Mouse (Mus musculus) limb, embryonic 15.5 days (tissue): ENCODE data around the gene St3gal6. TPM values are rescaled to one million over a fixed set of nuclear protein-coding genes. Genes with fewer than 3 reads are reported as not detected.

Source experiments
- ATAC-seq: fragments of 200-750 bp; cut with Nextera tagmentation; 2 replicates; pipeline ENCODE4 v1.8.0; 2017; ENCODE audit warnings: low read depth, moderate TSS enrichment; ENCODE audit not compliant: insufficient number of reproducible peaks, low FRiP score, low TSS enrichment
- H3K27ac ChIP-seq: fragments of 300-500 bp; sonication (generic); 2 replicates; pipeline ENCODE4 v1.5.1; 2015; ENCODE audit warnings: moderate library complexity, mild to moderate bottlenecking, inconsistent platforms
- H3K27me3 ChIP-seq: fragments of 300-500 bp; sonication (generic); 2 replicates; pipeline ENCODE4 v1.6.1; 2015; ENCODE audit warnings: inconsistent platforms
- H3K36me3 ChIP-seq: fragments of 300-500 bp; sonication (generic); 2 replicates; pipeline ENCODE4 v1.6.1; 2015; ENCODE audit warnings: inconsistent platforms
- H3K4me1 ChIP-seq: fragments of 300-500 bp; sonication (generic); 2 replicates; pipeline ENCODE4 v1.6.1; 2015; ENCODE audit warnings: inconsistent platforms
- H3K4me2 ChIP-seq: fragments of 300-500 bp; sonication (generic); 2 replicates; pipeline ENCODE4 v1.6.1; 2015; ENCODE audit warnings: mild to moderate bottlenecking, inconsistent platforms
- H3K4me3 ChIP-seq: fragments of 300-500 bp; sonication (generic); 2 replicates; pipeline ENCODE4 v1.5.1; 2015; ENCODE audit warnings: mild to moderate bottlenecking, inconsistent platforms
- H3K9ac ChIP-seq: fragments of 300-500 bp; sonication (generic); 2 replicates; pipeline ENCODE4 v1.6.1; 2015; ENCODE audit warnings: inconsistent platforms
- H3K9me3 ChIP-seq: fragments of 300-500 bp; sonication (generic); 2 replicates; pipeline ENCODE4 v1.6.1; 2016; ENCODE audit warnings: inconsistent platforms
- WGBS: fragments of 180-500 bp; shearing (Covaris S2); methylation state at CpG from one replicate; pipeline ENCODE4 v1.1.7; 2015; 5-methylcytosine and 5-hydroxymethylcytosine counted together
- polyA plus RNA-seq: library from polyadenylated mRNA; unstranded; fragments of >200 nt; fragmentation: Nextera tagmentation; extraction: Ambion mirVana; gene quantifications from 2 replicates; pipeline ENCODE4 v1.2.1, GENCODE M21; 2015

Gene St3gal6
- polyA plus RNA-seq, 1 experiment from 2014 or later = 16.0 TPM

DNA sequence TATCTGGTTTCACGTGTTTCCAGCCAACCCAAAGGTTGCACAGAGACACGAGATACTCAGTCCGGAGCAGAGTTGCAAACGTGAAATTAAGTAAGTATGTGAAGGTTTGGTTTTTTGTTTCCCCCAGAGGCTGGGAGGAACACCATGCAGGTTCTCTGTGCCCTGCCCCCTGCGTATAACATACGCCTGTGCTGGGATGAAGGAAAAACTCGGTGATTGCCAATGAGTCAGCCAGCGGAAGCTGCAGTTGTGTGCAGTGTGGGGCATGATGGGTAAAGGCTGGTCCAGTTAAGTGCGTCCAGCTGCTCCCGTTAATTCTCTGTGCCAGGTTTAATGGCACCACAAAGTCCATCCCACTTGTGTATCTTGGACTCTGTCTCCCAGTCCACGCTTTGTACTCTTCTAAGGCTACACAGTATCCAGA, 4.4 kb downstream of the St3gal6 start:
- no peak for ATAC-seq
- H3K27me3 ChIP-seq = no peaks in the 10 kb centered on the region
- H3K9me3 ChIP-seq = no peaks in the 10 kb centered on the region
- no peaks in the 10 kb centered on the region for H3K36me3 ChIP-seq
- H3K4me1 ChIP-seq = peaks cover 7% of the 10 kb centered on the region
- H3K27ac ChIP-seq = 0 out of 2 replicates have a peak overlapping the region, but pooled peaks have one; percentile 22
- no peak overlapping the region for H3K9ac ChIP-seq
- H3K4me3 ChIP-seq = no peak overlapping the region
- H3K4me2 ChIP-seq = no peak overlapping the region
- WGBS = 58% methylated on average over 11 of the region's 11 CpGs

DNA sequence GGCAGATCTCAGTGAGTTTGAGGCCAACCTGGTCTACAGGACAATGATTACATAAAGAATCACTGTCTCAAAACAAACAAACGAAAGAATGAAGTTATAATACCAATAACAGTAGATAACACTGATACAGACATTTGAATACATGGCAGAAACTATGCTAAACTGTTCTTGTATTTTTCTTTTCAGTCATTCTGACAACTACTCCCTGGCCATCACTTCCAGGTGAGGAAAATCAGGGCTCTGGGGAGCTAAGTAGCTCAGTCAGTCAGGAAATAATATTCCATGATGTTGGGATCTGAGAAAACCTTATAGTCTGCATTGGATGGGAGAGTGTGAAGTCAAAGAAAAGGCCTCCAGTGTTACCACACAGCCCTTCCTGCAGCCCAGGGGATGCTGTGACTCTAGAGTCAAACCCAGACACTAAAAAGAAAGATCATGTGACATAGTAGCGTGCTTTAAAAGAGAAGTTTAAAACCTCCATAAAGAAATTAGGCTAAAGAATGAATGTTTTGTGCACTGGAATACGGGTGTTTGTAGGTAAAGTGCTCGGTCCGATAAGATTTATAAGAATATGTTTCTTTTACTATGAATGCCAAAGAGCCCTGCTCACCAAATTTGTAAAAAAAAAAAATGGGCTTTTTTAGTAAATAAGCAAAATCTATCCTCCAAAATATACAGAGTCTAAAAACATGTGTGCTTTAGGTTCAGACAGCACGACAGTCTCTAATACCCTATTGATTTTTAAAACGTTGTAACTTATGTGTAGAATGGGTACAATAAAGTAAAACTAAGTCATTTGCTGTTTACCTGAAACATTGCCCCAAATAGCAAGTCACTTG, 6.9 kb downstream of the St3gal6 start:
- peaks cover 16% of the 10 kb centered on the region for H3K4me1 ChIP-seq
- 73% methylated on average over 7 of the region's 7 CpGs for WGBS
- no peaks in the 10 kb centered on the region for H3K9me3 ChIP-seq
- H3K27me3 ChIP-seq = no peaks in the 10 kb centered on the region
- H3K4me2 ChIP-seq = no peak overlapping the region
- no peaks in the 10 kb centered on the region for H3K36me3 ChIP-seq
- no peak overlapping the region for H3K9ac ChIP-seq
- no peak for ATAC-seq
- H3K4me3 ChIP-seq = no peak overlapping the region
- no peak overlapping the region for H3K27ac ChIP-seq

DNA sequence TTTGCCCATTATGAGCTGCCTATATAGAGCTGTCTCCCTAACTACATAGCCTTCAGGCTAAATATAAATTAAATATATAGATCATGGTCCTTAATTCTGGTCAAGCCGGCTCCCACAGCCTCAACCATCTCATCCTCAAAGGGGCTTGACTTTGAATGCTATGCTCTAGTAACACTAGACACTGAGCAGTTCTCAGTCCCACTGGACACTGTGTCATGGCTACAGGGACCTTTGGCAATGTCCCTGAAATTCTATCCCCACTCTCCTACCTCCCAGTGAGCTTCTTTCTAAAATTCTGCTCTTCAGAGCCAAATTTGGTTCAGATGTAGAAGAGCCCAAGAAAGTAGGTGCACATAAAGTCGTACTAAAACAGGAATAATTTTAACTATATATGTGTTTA, 7.9 kb downstream of the St3gal6 start:
- Histone ChIP-seq H3K9me3 (no peaks in the 10 kb centered on the region), H3K36me3 (no peaks in the 10 kb centered on the region), H3K9ac (no peak overlapping the region), H3K4me1 (peaks cover 14% of the 10 kb centered on the region), H3K4me2 (no peak overlapping the region), H3K4me3 (no peak overlapping the region), H3K27ac (no peak overlapping the region), H3K27me3 (no peaks in the 10 kb centered on the region)
- 83% methylated on average over 2 of the region's 2 CpGs for WGBS
- no peak for ATAC-seq

DNA sequence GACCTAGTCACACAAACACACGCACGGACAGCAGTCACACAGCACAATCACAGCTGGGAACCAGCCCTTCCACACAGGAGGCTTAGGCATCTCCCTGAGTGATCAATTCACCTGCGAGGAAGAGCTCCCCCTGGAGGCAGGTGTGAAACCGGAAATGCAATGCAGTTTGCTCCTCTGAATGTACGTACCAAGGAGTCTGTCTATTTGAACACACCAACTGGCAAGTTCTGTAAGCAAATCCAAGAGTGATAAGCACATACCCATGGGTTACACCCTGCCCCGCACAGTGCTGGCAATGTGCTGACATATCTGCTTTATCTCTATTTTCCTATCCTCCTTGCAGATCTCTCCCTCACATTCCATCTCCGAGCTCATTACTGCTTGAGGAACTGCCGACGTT, 9.5 kb downstream of the St3gal6 start:
- no peak overlapping the region for H3K27ac ChIP-seq
- H3K36me3 ChIP-seq = no peaks in the 10 kb centered on the region
- H3K4me2 ChIP-seq = no peak overlapping the region
- 88% methylated on average over 9 of the region's 9 CpGs for WGBS
- ATAC-seq = no peak
- peaks cover 22% of the 10 kb centered on the region for H3K4me1 ChIP-seq
- no peaks in the 10 kb centered on the region for H3K9me3 ChIP-seq
- no peak overlapping the region for H3K9ac ChIP-seq
- no peaks in the 10 kb centered on the region for H3K27me3 ChIP-seq
- H3K4me3 ChIP-seq = no peak overlapping the region

DNA sequence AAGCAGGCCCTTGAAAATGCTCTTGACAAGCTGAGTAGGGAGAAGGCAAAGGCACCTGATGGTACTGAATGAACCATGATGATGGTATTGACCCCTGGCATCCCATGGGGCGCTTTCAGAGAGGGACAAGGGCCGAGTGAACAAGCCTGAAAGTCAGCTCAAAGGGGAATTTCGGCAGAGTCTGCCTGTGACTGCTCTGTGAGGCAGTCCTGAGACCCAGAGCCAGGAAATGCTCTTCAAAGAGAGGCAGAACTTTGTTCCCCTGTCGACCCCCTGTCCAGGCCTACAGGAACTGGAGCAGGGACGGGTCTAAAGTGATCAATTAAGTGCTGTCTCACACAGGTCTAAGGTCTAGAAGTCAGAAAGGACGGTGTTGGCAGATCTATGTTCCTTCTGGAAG, 10.3 kb downstream of the St3gal6 start:
- WGBS = 37% methylated on average over 6 of the region's 6 CpGs
- no peak overlapping the region for H3K4me3 ChIP-seq
- peak overlapping the region; percentile 43 for H3K27ac ChIP-seq
- H3K27me3 ChIP-seq = no peaks in the 10 kb centered on the region
- no peak overlapping the region for H3K9ac ChIP-seq
- peaks cover 22% of the 10 kb centered on the region for H3K4me1 ChIP-seq
- no peaks in the 10 kb centered on the region for H3K9me3 ChIP-seq
- no peak for ATAC-seq
- no peak overlapping the region for H3K4me2 ChIP-seq
- H3K36me3 ChIP-seq = no peaks in the 10 kb centered on the region

DNA sequence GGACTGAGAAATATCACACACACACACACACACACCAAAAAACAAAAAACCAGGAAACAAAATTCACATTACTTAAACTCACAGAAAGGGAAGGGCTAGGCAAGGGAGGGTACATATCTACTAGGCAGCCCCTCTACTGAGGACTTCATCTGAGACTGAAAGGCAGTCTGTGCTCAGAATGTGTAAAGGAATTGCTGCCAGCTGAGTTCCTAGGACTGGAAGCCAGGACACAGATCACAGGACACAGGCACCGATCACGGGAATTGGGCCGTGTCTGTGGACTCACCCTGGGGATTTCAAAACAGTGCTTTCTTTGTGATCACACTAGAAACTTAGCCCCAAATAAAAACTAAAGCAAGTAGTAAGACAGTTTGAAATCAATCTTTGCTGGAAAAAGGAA, 11.2 kb downstream of the St3gal6 start:
- H3K9me3 ChIP-seq = no peaks in the 10 kb centered on the region
- WGBS = 38% methylated on average over 3 of the region's 3 CpGs
- H3K4me2 ChIP-seq = no peak overlapping the region
- no peak overlapping the region for H3K4me3 ChIP-seq
- H3K9ac ChIP-seq = no peak overlapping the region
- H3K27ac ChIP-seq = peak overlapping the region; percentile 43; the same call in 1 of the 2 replicates
- no peaks in the 10 kb centered on the region for H3K36me3 ChIP-seq
- peaks cover 22% of the 10 kb centered on the region for H3K4me1 ChIP-seq
- H3K27me3 ChIP-seq = no peaks in the 10 kb centered on the region
- ATAC-seq = no peak

DNA sequence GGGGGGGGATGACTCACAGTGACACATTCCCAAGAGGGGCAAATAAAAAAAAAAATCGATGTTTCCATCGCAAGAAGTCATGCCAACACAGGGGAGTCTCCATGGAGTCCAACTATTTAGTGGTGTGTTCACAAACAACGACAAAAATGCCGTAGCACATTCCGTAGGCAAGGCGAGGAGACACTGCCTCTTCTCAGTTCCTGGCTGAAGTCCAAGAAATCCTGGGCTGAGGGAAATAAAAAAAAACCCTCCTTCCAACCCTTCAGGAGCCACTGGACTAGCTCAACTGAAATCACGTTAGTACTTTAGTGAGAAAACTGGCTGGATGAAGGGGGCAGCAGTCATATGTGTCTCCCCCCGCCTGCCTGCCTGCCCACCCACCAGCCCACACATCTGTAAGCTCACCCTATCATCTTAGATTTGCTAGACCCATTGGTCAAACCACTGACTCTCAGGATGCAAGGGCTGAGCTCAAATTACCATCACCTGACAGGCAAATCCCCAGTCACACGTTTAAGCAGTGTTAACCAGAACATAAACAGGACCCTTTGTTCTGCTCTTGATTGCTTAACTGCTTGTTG, 11.8 kb downstream of the St3gal6 start:
- peaks cover 23% of the 10 kb centered on the region for H3K4me1 ChIP-seq
- 15% methylated on average over 9 of the region's 9 CpGs for WGBS

DNA sequence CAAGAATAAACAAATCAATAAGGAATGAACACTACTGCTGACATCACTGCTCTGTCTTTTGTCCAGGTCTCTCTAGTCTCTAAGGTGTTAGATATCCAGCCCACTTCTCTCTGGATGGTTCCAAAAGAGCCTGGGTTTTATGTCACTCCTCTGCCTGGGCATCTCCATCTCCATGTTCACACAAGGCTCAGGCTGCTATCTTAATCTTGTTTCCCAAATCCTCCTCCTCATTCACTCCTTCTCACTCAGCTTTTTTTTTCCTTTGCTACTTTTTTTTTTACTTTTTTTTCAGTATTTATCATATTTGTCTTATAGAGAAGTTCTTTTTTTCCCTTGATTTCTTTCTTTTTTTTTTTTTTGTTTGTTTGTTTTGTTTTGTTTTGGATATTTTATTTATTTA, 19.1 kb downstream of the St3gal6 start:
- no peak for ATAC-seq

More for the DNA sequence above, 11.8 kb downstream of the St3gal6 start:
- H3K9ac ChIP-seq = no peak overlapping the region
- no peak for ATAC-seq
- peak overlapping the region; percentile 47; the same call in 1 of the 2 replicates for H3K27ac ChIP-seq
- H3K9me3 ChIP-seq = no peaks in the 10 kb centered on the region
- H3K36me3 ChIP-seq = no peaks in the 10 kb centered on the region
- no peak overlapping the region for H3K4me3 ChIP-seq
- H3K27me3 ChIP-seq = no peaks in the 10 kb centered on the region
- no peak overlapping the region for H3K4me2 ChIP-seq

DNA sequence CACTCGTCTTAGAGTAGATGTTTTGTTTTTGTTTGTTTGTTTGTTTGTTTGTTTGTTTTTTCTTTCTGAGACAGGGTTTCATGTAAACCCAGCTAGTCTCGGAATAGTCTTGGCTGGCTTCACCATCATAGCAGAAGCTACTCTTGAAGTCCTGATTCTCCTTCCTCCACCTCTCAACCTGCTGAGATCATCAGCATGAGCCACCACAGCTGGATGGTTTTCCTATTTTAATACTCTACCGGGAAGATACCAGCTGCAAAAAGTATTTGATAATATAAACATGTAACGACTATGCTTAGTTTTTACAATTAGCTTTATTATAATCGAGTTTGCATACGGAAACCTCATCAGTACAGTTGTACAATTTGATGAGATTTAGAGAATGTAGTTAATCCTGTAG, 21.5 kb downstream of the St3gal6 start:
- no peaks in the 10 kb centered on the region for H3K36me3 ChIP-seq
- ATAC-seq = no peak
- H3K9me3 ChIP-seq = no peaks in the 10 kb centered on the region
- no peak overlapping the region for H3K4me3 ChIP-seq
- WGBS = 63% methylated on average over 6 of the region's 6 CpGs
- no peaks in the 10 kb centered on the region for H3K27me3 ChIP-seq
- peak overlapping the region; percentile 43; the same call in 1 of the 2 replicates for H3K27ac ChIP-seq
- peaks cover 14% of the 10 kb centered on the region; the same call in 1 of the 2 replicates for H3K4me1 ChIP-seq
- no peak overlapping the region for H3K4me2 ChIP-seq
- no peak overlapping the region for H3K9ac ChIP-seq

More for the DNA sequence above, 19.1 kb downstream of the St3gal6 start:
- H3K4me1 ChIP-seq = peaks cover 13% of the 10 kb centered on the region
- no peak overlapping the region for H3K9ac ChIP-seq
- no peak overlapping the region for H3K4me3 ChIP-seq
- H3K36me3 ChIP-seq = no peaks in the 10 kb centered on the region
- H3K27ac ChIP-seq = no peak overlapping the region
- H3K4me2 ChIP-seq = no peak overlapping the region
- no peaks in the 10 kb centered on the region for H3K9me3 ChIP-seq
- H3K27me3 ChIP-seq = no peaks in the 10 kb centered on the region

DNA sequence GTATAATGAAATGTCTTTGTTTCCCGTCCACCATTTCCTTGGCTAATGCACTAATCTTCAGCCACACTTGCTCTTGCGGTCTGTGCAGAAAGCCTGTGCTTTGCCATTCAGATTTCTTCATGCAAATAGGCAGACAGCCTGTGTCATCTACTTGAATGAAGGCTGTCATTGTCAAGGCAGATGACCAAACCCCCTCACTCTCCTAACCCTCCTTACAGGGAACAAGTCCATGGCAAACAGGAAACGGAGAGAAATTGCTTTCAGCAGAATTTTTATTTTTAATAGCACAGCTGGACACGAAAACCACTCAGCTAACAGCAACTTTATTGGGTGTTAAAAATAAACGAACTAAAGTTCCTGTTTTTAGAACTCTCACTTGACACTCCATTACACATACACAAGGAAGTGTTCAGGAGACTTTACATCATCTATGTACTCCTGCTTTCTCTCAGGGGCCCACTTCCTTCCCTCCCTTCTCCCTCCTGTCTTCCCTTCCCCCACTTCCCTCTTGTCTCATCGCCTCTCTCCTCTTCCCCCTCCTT, 22.2 kb downstream of the St3gal6 start:
- 26% methylated on average over 6 of the region's 6 CpGs for WGBS
- H3K36me3 ChIP-seq = no peaks in the 10 kb centered on the region
- no peaks in the 10 kb centered on the region for H3K27me3 ChIP-seq
- no peak overlapping the region for H3K9ac ChIP-seq
- no peaks in the 10 kb centered on the region for H3K9me3 ChIP-seq
- H3K4me1 ChIP-seq = peaks cover 11% of the 10 kb centered on the region; the same call in 1 of the 2 replicates
- no peak overlapping the region for H3K4me3 ChIP-seq
- no peak overlapping the region for H3K4me2 ChIP-seq
- peak overlapping the region; percentile 43; the same call in 1 of the 2 replicates for H3K27ac ChIP-seq
- 0 out of 2 replicates have a peak, but pooled peaks have one; percentile 35 for ATAC-seq

DNA sequence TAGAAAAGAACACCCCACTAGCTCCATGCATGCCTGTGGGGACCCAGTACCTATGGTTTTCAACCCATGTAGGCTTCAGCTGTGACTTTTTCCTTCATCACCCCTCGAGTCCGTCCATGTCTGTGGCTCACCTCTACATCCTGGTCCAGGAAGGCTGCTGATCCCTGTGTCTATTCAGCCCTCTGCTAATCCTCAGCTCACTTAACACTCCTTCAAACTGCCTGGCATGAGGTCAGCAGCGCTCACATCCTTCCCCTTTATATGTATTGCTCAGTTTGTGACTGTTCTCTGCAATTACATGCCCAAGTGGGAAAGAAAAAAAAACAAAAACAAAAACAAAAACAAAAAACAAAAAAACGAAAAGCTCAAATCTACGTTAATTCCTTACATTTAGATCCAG, 24.4 kb downstream of the St3gal6 start:
- Histone ChIP-seq H3K9ac (no peak overlapping the region), H3K27ac (no peak overlapping the region), H3K9me3 (no peaks in the 10 kb centered on the region), H3K4me1 (peaks cover 11% of the 10 kb centered on the region; the same call in 1 of the 2 replicates), H3K36me3 (no peaks in the 10 kb centered on the region), H3K4me2 (no peak overlapping the region), H3K27me3 (no peaks in the 10 kb centered on the region), H3K4me3 (no peak overlapping the region)
- no peak for ATAC-seq
- 80% methylated on average over 5 of the region's 5 CpGs for WGBS

DNA sequence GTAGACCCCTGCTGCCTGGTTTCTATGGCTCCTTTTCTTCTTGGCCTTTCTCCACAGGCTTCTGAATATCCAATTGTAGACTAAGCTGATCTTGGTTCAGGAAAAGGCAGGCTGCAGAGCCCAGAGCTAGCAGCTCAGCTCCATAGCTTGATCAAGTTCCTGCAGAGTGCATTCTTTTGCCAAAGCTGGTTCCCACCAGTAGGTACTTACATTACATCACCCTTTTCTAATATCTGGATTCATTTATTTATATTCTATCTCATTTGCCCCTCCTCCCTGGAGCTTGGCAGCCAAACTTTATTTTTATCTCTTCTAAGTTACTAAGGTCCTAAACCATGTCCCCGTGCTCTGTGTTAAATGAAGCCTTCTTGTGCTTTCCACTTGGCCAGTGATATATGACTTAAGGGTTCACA, 24.9 kb downstream of the St3gal6 start:
- no peak overlapping the region for H3K9ac ChIP-seq
- no peak overlapping the region for H3K4me3 ChIP-seq
- no peaks in the 10 kb centered on the region for H3K36me3 ChIP-seq
- H3K9me3 ChIP-seq = no peaks in the 10 kb centered on the region
- ATAC-seq = no peak
- H3K4me2 ChIP-seq = no peak overlapping the region
- no peak overlapping the region for H3K27ac ChIP-seq
- H3K4me1 ChIP-seq = peaks cover 11% of the 10 kb centered on the region; the same call in 1 of the 2 replicates
- H3K27me3 ChIP-seq = no peaks in the 10 kb centered on the region
- 53% methylated on average over 1 of the region's 1 CpGs for WGBS
